Mouse (Mus musculus): Measurements from ENCODE around the gene Amy1.
"Not testable (repeated sequence)": the region's sequence is repeated elsewhere in the genome, so short reads cannot be mapped to it uniquely, and the experiment has no call there.

The Amy1 gene

DNA sequence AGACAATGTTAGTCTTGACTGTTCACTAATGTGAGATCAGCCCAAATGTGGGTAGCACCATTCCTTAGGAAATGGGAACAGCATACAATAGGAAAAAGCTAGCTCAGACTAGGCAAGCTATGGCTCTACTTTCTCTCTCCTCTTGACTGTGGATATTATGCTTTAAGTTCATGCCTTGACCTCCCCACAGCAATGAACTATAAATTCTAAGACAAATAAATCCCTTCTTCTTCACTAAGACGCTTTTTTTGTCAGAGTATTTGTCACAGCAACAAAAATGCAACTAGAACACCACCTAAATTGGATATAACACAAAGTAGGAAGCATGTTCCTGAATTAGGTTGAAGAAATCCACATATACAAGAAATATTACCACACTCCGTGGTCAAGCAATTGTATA is at the start of gene Amy1:
TSS of gene Amy1 (minus strand) at position 101 of the 400 bp plus-strand sequence.
- no peak for DNase-seq (ENCODE audit: low read depth)

DNA sequence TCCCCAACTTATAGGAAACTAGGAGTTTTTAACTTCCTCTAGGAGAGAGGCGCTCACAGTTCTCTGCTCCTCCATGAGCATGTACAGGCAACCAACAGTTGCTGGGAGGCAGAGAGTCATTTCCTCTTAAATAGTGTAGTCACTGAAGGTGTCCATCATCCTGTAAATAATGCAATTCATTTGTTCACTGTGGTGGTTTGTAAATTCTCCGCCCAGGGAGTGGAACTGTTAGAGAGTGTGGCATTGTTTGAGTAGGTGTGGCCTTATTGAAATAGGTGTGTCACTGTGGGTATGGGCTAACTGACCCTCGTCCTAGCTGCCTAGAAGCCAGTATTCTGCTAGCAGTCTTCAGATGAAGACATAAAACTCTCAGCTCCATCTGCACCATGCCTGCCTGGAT is 47.8 kb upstream of the Amy1 start:
- no peak for DNase-seq (ENCODE audit: low read depth)

DNA sequence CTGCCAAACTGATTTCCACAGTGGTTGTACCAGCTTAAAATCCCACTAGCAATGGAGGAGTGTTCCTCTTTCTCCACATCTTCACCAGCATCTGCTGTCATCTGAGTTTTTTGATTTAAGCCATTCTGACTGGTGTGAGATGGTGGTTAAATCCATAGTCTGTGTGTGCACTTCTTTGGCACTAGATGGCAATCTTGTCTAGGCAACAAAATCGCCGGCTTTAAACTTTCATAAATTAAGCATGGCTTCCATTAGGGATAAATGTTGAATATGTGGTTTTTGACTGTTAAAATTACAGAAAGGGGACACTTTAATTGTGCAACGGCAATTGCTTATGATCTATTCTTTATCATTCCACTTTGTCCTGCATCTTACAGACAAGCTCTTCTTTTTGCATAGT is 44.9 kb upstream of the Amy1 start:
- DNase-seq (ENCODE audit: low read depth) = peak; percentile 12

DNA sequence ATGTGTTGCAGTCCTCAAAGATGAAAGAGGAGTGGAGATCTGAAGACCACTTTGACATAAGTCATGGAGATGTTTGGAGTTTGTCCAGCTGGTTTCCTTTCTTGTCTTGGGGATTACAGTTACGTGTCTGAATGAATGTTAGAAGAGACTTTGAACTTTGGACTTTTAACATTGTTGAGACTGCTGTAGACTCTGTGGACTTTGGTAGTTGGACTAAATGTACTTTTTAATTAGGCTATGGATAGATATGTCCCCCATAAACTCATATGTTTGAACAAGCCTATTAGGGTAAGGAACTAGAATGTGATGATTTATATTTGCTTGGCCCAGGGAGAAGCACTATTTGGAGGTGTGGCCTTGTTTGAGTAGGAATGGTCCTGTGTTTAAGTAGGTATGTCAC is 33.0 kb upstream of the Amy1 start:
- no peak for DNase-seq (ENCODE audit: low read depth)

DNA sequence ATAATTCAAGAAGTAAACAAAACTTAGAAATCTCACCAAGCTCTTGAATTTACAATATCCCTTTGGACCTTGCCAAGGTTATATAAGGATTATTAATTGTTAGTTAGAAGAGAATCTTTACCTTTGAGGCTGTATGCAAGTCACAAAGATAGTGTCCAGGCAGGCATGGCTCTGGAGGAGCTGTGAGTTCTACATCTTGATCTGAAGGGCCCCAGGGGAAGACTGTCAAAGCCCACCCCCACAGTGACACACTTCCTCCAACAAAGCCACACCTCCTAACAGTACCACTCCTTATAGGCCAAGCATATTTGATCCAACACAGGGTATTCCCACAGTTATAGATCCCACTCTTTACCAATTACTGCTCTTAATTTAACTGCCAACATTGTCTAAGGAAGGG is 27.7 kb upstream of the Amy1 start:
- no peak for DNase-seq (ENCODE audit: low read depth)

DNA sequence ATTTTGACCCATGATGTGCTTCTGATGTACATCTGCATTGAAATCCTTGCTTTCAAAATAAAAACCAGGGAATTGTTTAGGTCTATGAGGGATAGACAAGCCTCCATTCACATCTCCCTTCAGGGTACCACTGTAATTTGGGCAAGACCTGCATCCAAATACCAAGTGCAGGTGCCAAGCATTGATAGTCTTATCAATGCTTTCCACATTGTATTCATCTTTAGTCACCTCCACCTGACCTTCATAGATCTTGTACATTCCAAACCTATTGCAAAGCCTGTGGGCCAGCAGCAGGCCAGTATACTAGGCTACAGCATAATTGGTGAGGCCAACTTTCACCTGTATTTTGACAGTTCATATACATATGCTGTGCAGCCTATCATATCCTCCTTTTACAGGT is 25.1 kb upstream of the Amy1 start:
- no peak for DNase-seq (ENCODE audit: low read depth)

DNA sequence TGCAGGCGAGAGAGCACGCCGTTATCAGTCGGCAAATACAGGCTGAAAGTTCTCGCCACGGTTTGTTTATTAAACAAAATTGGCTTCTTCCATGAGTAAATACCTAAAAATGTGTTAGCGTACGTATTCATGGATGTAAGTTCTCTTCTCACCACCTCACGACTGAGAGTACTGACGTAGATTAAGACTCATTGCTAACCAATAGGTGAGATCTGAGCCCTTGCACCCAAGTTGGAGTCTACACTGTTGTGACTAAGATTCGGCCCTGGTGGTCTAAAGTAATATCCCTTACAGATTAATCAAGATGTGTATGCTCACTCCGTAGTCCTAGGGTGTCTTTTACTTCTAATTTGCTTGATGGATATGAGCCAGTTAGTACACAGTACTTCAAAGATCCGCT is 24.1 kb upstream of the Amy1 start:
- peak; percentile 2 for DNase-seq (ENCODE audit: low read depth)

DNA sequence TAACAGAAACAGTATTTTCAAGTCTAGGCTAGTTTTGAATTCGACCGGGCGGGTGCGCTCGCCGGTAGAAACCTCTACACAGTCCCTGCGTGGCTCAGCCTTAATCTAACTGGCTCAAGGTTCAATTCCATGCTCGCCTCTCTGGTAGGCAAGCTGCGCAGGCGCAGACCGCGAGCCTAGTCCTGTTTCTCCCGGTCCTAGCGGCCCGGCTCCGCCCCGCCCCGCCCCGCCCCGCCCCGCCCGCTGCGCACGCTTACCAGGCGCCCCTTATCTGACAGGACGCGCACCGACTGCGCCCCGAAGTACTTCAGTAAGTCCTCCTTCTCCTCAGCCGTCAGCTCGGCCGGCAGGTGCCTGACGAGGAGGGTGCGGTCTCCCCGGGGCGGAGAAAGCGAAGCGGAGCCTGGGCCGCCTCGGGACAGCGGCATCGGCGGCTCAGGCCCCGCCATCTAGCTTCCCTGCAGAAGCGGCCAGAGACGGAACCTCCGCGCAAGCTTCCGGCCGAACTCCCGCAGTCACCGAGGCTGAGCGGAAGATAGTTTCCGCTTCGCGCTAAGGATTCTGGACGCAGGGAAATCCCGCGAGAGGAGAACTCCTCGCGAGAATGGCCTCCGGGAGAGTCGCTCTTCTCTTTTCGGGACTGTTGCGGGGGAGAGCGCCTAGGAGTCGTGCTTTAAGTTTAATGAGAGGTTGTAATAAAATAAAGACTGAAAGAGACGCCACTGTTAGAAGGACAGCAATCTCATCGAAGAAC is 23.3 kb upstream of the Amy1 start, which contains the start of gene Rnpc3:
TSS of gene Rnpc3 (minus strand) at position 544 of the 754 bp plus-strand sequence.
- peak; percentile 94 for DNase-seq (ENCODE audit: low read depth)

DNA sequence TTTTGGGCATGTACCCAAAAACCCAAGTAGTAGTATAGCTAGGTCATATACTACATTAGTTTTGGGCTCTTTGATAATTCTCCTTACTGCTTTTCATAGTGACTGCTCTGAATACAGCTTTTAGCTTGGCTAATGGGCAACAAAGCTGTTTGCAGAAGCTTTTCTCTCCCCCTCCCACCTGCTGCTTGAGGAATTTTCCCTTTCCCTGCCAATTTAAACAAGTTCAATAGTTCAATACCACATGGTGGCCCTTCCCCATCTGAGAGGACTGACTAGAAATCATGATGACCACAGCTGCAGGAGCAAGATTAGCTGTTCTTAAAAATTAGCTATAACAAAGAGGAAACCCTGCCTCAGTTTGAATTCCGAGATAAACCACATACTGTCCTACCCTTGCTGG is 15.7 kb downstream of the Amy1 start:
- DNase-seq (ENCODE audit: low read depth) = no peak

DNA sequence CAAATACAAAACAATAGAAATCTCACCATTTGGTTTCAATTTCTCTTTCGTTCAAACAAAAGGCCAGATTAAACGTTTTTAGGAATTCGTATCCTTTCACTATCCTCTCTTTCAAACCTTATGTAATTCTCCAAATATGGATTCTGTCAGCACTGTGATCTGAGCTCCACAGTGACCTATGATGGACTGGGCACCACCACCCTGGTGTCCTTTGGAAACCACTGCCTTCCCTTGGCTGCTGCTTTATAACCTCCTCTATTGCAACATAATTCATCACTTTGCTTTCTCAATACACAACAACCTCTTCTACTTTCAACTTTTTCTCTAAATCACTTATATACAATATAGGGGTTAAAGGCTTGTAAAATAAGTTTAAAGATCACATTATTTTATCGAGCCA is 31.9 kb downstream of the Amy1 start:
- DNase-seq (ENCODE audit: low read depth) = no peak

DNA sequence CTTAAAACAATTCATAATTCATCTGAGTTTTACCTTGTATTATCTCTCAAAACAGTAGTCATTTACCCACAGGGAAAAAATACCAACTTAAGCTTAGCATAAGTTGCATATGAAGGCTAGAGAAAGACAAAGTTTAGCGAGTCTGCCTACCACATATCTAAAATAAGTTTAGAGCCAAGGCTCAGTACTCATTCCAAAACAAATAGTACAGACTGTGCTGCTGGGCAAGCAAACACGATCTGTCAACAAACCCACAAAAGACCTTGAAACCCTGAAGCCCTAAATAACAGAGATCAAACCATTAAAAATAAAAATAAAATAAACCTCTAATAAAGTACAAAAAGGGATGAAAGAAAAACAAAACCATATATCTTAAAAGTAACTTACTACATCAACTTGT is 32.4 kb downstream of the Amy1 start:
- no peak for DNase-seq (ENCODE audit: low read depth)

DNA sequence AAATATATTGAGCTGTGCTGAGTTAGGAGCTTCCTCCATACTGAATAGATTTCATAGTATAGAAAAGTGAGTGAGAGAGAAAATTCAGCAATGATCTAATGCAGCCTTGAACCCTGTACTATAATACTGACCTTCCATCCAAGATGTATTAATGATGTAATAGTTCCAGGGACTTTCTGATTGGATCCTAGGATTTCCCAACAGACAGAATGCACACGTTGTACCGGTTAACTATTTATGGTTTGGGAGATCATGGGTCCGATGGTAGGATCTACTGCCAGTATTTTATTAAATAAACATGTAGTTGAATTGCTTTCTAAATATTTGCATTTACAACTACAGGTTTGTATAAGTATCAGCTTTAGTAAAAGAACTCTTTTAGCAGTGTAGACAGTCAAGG is 34.3 kb downstream of the Amy1 start:
- DNase-seq (ENCODE audit: low read depth) = no peak

DNA sequence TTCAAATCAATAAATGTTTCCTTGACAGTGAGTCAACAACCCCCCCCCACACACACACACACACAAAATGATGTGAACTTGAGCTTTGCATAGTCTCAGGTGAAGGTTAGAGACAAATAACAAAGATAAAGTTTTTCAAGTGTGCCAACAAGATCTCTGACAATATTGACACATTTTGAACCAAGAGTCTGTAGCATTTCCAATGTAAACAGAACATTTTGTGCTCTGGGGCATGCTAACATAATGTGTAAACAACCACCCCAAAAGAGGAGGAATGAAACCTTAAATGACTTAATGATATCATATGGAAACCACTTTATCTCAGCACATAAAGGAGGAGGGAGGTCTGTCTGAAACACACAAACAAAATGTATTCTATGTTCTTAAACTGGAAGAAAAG is 66.8 kb downstream of the Amy1 start:
- no peak for DNase-seq (ENCODE audit: low read depth)

DNA sequence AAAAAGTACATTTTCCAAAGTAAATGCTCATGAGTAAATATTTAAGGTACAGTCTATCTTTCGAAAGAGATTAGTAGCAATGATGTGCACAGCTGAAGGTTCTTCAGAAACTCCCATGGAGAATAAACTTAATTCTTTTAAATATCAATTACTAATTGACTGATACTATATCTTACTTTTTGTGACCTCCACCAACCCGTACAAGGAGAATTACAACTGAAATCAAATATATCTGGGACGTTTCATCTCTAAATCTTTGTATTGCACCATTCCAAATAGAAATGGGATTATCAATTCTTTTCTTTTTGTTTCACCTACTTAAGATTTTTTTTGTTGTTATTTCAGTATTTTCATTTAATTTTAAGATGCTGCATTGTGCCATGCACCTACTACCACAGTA is 74.2 kb downstream of the Amy1 start, which contains the start of gene Amy2a1:
TSS of gene Amy2a1 (minus strand) at position 101 of the 400 bp plus-strand sequence.
- not testable (repeated sequence) for DNase-seq (ENCODE audit: low read depth)
